Mouse (Mus musculus) myocyte (in vitro differentiated cells): ENCODE results near the gene Cep295. TPM values are rescaled to one million over a fixed set of nuclear protein-coding genes. Genes with fewer than 3 reads are reported as not detected.

Experiments used
- H3K27me3 ChIP-seq: one replicate; pipeline ENCODE4 v1.6.1; 2011; ENCODE audit not compliant: control insufficient read depth, insufficient read depth, insufficient read length
- H3K36me3 ChIP-seq: one replicate; pipeline ENCODE4 v1.6.1; 2011; ENCODE audit not compliant: control insufficient read depth, insufficient read depth
- H3K4me2 ChIP-seq: one replicate; pipeline ENCODE4 v1.6.1; 2011; ENCODE audit warnings: low read depth, control low read depth
- H3K4me3 ChIP-seq: one replicate; pipeline ENCODE4 v1.5.1; 2011; ENCODE audit warnings: mild to moderate bottlenecking, control low read depth, moderate library complexity
- H3K79me2 ChIP-seq: one replicate; pipeline ENCODE4 v1.6.1; 2011; ENCODE audit not compliant: control insufficient read depth, insufficient read depth
- H3ac ChIP-seq: one replicate; pipeline ENCODE4 v1.6.1; 2011; ENCODE audit not compliant: control insufficient read depth, insufficient read length
- CEBPB ChIP-seq: IDR thresholded peaks from 2 replicates; pipeline ENCODE4 v1.6.1; 2011; ENCODE audit warnings: mild to moderate bottlenecking, moderate library complexity; ENCODE audit not compliant: poor library complexity, insufficient read depth, severe bottlenecking
- E2F4 ChIP-seq: IDR thresholded peaks from one replicate; pipeline ENCODE4 v1.6.1; 2011; ENCODE audit warnings: mild to moderate bottlenecking, control low read depth, moderate library complexity; ENCODE audit not compliant: insufficient read depth
- MAX ChIP-seq: IDR thresholded peaks from one replicate; pipeline ENCODE4 v1.6.1; 2011; ENCODE audit warnings: low read depth, mild to moderate bottlenecking, control low read depth
- MYOD1 ChIP-seq, 3 experiments: IDR thresholded peaks; one replicate each; pipeline ENCODE4 v1.6.1; 2011; ENCODE audit warnings: control low read depth in 2 of 3, low read depth in 2 of 3, mild to moderate bottlenecking in 2 of 3, moderate library complexity in 1 of 3; ENCODE audit not compliant: insufficient read length in 2 of 3, control insufficient read depth in 1 of 3
- MYOG ChIP-seq, 3 experiments: IDR thresholded peaks; one replicate each; pipeline ENCODE4 v1.6.1; 2011; ENCODE audit warnings: control low read depth in 2 of 3, low read depth in 2 of 3, mild to moderate bottlenecking in 2 of 3; ENCODE audit not compliant: insufficient read length in 2 of 3, control insufficient read depth in 1 of 3, insufficient read depth in 1 of 3
- POLR2A ChIP-seq: IDR thresholded peaks from one replicate; pipeline ENCODE4 v1.6.1; 2011; ENCODE audit warnings: low read depth, mild to moderate bottlenecking, control low read depth, moderate library complexity; ENCODE audit not compliant: insufficient read length
- POLR2AphosphoS2 ChIP-seq: IDR thresholded peaks from one replicate; pipeline ENCODE4 v1.6.1; 2011; ENCODE audit warnings: low read depth, control low read depth; ENCODE audit not compliant: insufficient read length
- REST ChIP-seq: IDR thresholded peaks from one replicate; pipeline ENCODE4 v1.6.1; 2011; ENCODE audit warnings: mild to moderate bottlenecking, control low read depth, moderate library complexity; ENCODE audit not compliant: insufficient read depth, insufficient read length
- SRF ChIP-seq: IDR thresholded peaks from one replicate; pipeline ENCODE4 v1.6.1; 2011; ENCODE audit warnings: low read depth; ENCODE audit not compliant: control insufficient read depth, insufficient read length
- TCF12 ChIP-seq: IDR thresholded peaks from one replicate; pipeline ENCODE4 v1.6.1; 2011; ENCODE audit warnings: mild to moderate bottlenecking, control low read depth; ENCODE audit not compliant: poor library complexity, insufficient read depth, severe bottlenecking
- TCF3 ChIP-seq: IDR thresholded peaks from one replicate; pipeline ENCODE4 v1.6.1; 2011; ENCODE audit warnings: low read depth, control low read depth; ENCODE audit not compliant: insufficient read length
- USF1 ChIP-seq: IDR thresholded peaks from one replicate; pipeline ENCODE4 v1.6.1; 2011; ENCODE audit warnings: low read depth, mild to moderate bottlenecking, control low read depth, moderate library complexity
- polyA plus RNA-seq: library from polyadenylated mRNA; unstranded; fragments of >200 nt; fragmentation: generic; extraction: Trizol; gene quantifications from one replicate; pipeline ENCODE4 v1.2.1, GENCODE M21; 2012; ENCODE audit warnings: missing spikeins

Cep295 gene
- polyA plus RNA-seq, 1 experiment, result 2.6 TPM

- Histone ChIP-seq H3K79me2 (no peaks in the 10 kb centered on the region), H3K36me3 (no peaks in the 10 kb centered on the region), H3K27me3 (no peaks in the 10 kb centered on the region), H3ac (no peak overlapping the region), H3K4me3 (no peak overlapping the region), H3K4me2 (no peak overlapping the region)
- TF ChIP-seq MYOD1 (IDR thresholded peaks at IDR 0.05; ENCODE audit: control insufficient read depth in 1 of 3, insufficient read length in 2 of 3, low read depth in 2 of 3) (no peak), REST (no peak), SRF (no peak)
Measured at GRCm38 (mm10) chr9:15297112-15297511, 60.5 kb downstream of the Cep295 start.

GRCm38 (mm10) chr9:15289251-15289650, 68.3 kb downstream of the Cep295 start:
- H3K4me2 ChIP-seq, result no peak overlapping the region
- no peaks in the 10 kb centered on the region for H3K27me3 ChIP-seq
- H3K4me3 ChIP-seq, result no peak overlapping the region
- no peak overlapping the region for H3ac ChIP-seq
- TF ChIP-seq USF1 (no peak), MAX (no peak), CEBPB (no peak), REST (no peak), MYOG (IDR thresholded peaks at IDR 0.05; ENCODE audit: control insufficient read depth in 1 of 3, insufficient read depth in 1 of 3, insufficient read length in 2 of 3, low read depth in 2 of 3) (no peak), TCF12 (no peak), POLR2AphosphoS2 (no peak), SRF (no peak), MYOD1 (IDR thresholded peaks at IDR 0.05; ENCODE audit: control insufficient read depth in 1 of 3, insufficient read length in 2 of 3, low read depth in 2 of 3) (no peak), POLR2A (no peak), E2F4 (no peak), TCF3 (no peak)
- H3K36me3 ChIP-seq, result no peaks in the 10 kb centered on the region
- H3K79me2 ChIP-seq, result no peaks in the 10 kb centered on the region

- TF ChIP-seq TCF12 (no peak), TCF3 (no peak), POLR2AphosphoS2 (no peak), MAX (no peak), E2F4 (no peak), MYOD1 (IDR thresholded peaks at IDR 0.05; ENCODE audit: control insufficient read depth in 1 of 3, insufficient read length in 2 of 3, low read depth in 2 of 3) (no peak), CEBPB (no peak), POLR2A (no peak), REST (no peak), USF1 (no peak), MYOG (IDR thresholded peaks at IDR 0.05; ENCODE audit: control insufficient read depth in 1 of 3, insufficient read depth in 1 of 3, insufficient read length in 2 of 3, low read depth in 2 of 3) (no peak), SRF (no peak)
- H3K36me3 ChIP-seq, result no peaks in the 10 kb centered on the region
- H3K79me2 ChIP-seq, result no peaks in the 10 kb centered on the region
- H3K4me2 ChIP-seq, result no peak overlapping the region
- no peak overlapping the region for H3ac ChIP-seq
- H3K27me3 ChIP-seq, result no peaks in the 10 kb centered on the region
- no peak overlapping the region for H3K4me3 ChIP-seq
Measured at GRCm38 (mm10) chr9:15288402-15288801, 69.2 kb downstream of the Cep295 start.

GRCm38 (mm10) chr9:15287846-15288245, 69.7 kb downstream of the Cep295 start:
- Histone ChIP-seq H3K27me3 (no peaks in the 10 kb centered on the region), H3K4me2 (no peak overlapping the region), H3ac (no peak overlapping the region), H3K36me3 (no peaks in the 10 kb centered on the region), H3K4me3 (no peak overlapping the region), H3K79me2 (no peaks in the 10 kb centered on the region)
- TF ChIP-seq CEBPB, result no peak
- TF ChIP-seq MAX, result no peak
- TF ChIP-seq SRF, result no peak
- no peak for TF ChIP-seq MYOD1 (IDR thresholded peaks at IDR 0.05; ENCODE audit: control insufficient read depth in 1 of 3, insufficient read length in 2 of 3, low read depth in 2 of 3)
- TF ChIP-seq USF1, result no peak

GRCm38 (mm10) chr9:15285443-15285842, 72.1 kb downstream of the Cep295 start:
- TF ChIP-seq SRF, result no peak
- TF ChIP-seq POLR2A, result no peak
- TF ChIP-seq POLR2AphosphoS2, result no peak
- TF ChIP-seq MYOD1 (IDR thresholded peaks at IDR 0.05; ENCODE audit: control insufficient read depth in 1 of 3, insufficient read length in 2 of 3, low read depth in 2 of 3), result no peak
- no peak for TF ChIP-seq E2F4
- no peak for TF ChIP-seq TCF3
- TF ChIP-seq CEBPB, result no peak
- no peak for TF ChIP-seq REST
- TF ChIP-seq USF1, result no peak
- no peak for TF ChIP-seq MAX
- TF ChIP-seq TCF12, result no peak
- TF ChIP-seq MYOG (IDR thresholded peaks at IDR 0.05; ENCODE audit: control insufficient read depth in 1 of 3, insufficient read depth in 1 of 3, insufficient read length in 2 of 3, low read depth in 2 of 3), result no peak
- Histone ChIP-seq H3K36me3 (no peaks in the 10 kb centered on the region), H3K4me2 (no peak overlapping the region), H3K79me2 (no peaks in the 10 kb centered on the region), H3K4me3 (no peak overlapping the region), H3K27me3 (no peaks in the 10 kb centered on the region), H3ac (no peak overlapping the region)
